Mouse (Mus musculus): ENCODE results near the gene Sec1. TPM values are rescaled to one million over a fixed set of nuclear protein-coding genes. Genes with fewer than 3 reads are reported as not detected.
A peak's percentile ranks its signal among the peaks of the same experiment; 100 is the strongest.

Sec1 gene
- polyA plus RNA-seq, 1 experiment from 2014 or later = 3.4 TPM

GRCm38 (mm10) chr7:45692364-45692763 is 1.8 kb downstream of the Sec1 start:
- no peak for ATAC-seq (ENCODE audit: insufficient read depth, low FRiP score)
- Histone ChIP-seq H3K9me3 (replicated peaks; ENCODE audit: control insufficient read depth, low read length) (no peaks in the 10 kb centered on the region), H3K36me3 (ENCODE audit: control insufficient read depth, insufficient read depth, low read length) (no peaks in the 10 kb centered on the region), H3K4me2 (ENCODE audit: low read depth, low read length) (no peak overlapping the region), H3K27me3 (ENCODE audit: control insufficient read depth, insufficient read depth, low read length) (no peaks in the 10 kb centered on the region), H3K27ac (ENCODE audit: low read length) (no peak overlapping the region), H3K4me3 (replicated peaks; ENCODE audit: low read length) (no peak overlapping the region), H3K9ac (ENCODE audit: low read length) (no peak overlapping the region), H3K4me1 (ENCODE audit: control insufficient read depth, insufficient read depth, low read length) (no peaks in the 10 kb centered on the region)
- WGBS = 83% methylated on average over 2 of the region's 2 CpGs

DNA sequence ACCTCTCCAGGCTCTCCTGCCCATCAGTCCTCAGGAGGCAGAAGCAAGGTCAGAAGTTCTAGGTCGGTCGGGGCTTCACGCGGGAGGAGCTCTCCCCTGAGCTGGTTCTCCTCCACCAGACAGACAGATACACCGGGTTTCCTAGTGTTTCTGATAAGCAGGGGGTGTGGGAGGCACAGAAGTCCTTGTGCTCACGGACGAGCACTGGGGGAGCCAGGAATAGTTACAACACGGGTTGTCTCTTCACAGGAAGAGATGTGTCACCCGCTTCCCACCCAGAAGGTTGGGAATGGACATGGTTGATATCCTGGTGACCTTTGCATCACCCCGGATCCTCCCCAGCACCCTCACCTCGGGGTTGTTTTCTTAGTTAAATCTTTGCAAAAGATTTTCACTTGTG is 4.4 kb downstream of the Sec1 start:
- no peak for ATAC-seq (ENCODE audit: insufficient read depth, low FRiP score)
- Histone ChIP-seq H3K27me3 (ENCODE audit: control insufficient read depth, insufficient read depth, low read length) (no peaks in the 10 kb centered on the region), H3K9me3 (replicated peaks; ENCODE audit: control insufficient read depth, low read length) (no peaks in the 10 kb centered on the region), H3K36me3 (ENCODE audit: control insufficient read depth, insufficient read depth, low read length) (no peaks in the 10 kb centered on the region), H3K4me1 (ENCODE audit: control insufficient read depth, insufficient read depth, low read length) (peaks cover 20% of the 10 kb centered on the region), H3K27ac (ENCODE audit: low read length) (no peak overlapping the region), H3K4me2 (ENCODE audit: low read depth, low read length) (no peak overlapping the region), H3K9ac (ENCODE audit: low read length) (no peak overlapping the region), H3K4me3 (replicated peaks; ENCODE audit: low read length) (no peak overlapping the region)
- 58% methylated on average over 11 of the region's 11 CpGs for WGBS

- H3K36me3 ChIP-seq (ENCODE audit: control insufficient read depth, insufficient read depth, low read length) = no peaks in the 10 kb centered on the region
- H3K4me2 ChIP-seq (ENCODE audit: low read depth, low read length) = no peak overlapping the region
- H3K4me1 ChIP-seq (ENCODE audit: control insufficient read depth, insufficient read depth, low read length) = peaks cover 20% of the 10 kb centered on the region
- H3K27ac ChIP-seq (ENCODE audit: low read length) = no peak overlapping the region
- H3K9me3 ChIP-seq (replicated peaks; ENCODE audit: control insufficient read depth, low read length) = no peaks in the 10 kb centered on the region
- whole genome bisulfite sequencing = 68% methylated on average over 6 of the region's 6 CpGs
- no peak for ATAC-seq (ENCODE audit: insufficient read depth, low FRiP score)
- no peak overlapping the region for H3K9ac ChIP-seq (ENCODE audit: low read length)
- H3K27me3 ChIP-seq (ENCODE audit: control insufficient read depth, insufficient read depth, low read length) = no peaks in the 10 kb centered on the region
- H3K4me3 ChIP-seq (replicated peaks; ENCODE audit: low read length) = no peak overlapping the region
Observed at GRCm38 (mm10) chr7:45689099-45689498, 5.1 kb downstream of the Sec1 start.

DNA sequence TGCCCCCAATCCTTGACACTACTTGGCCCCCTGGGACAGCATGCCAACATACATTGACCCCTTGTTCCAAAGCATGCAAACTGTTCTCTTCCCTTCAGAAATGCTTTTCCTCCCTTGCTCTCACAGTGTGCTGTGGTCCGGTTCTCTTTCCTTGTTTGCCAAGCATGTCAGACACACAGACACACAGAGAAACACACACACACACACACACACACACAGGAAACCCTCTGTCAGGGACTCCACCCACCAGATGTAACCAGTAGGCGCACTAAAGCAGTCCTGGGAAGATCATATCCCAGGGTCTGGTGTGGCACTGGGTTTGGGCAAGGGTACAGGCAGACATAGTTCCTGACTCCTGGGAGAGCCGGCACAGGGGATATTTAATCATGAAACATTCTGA is 7.4 kb downstream of the Sec1 start:
- no peak overlapping the region for H3K27ac ChIP-seq (ENCODE audit: low read length)
- H3K27me3 ChIP-seq (ENCODE audit: control insufficient read depth, insufficient read depth, low read length) = no peaks in the 10 kb centered on the region
- ATAC-seq (ENCODE audit: insufficient read depth, low FRiP score) = no peak
- 55% methylated on average over 3 of the region's 3 CpGs for whole genome bisulfite sequencing
- H3K4me1 ChIP-seq (ENCODE audit: control insufficient read depth, insufficient read depth, low read length) = peaks cover 31% of the 10 kb centered on the region
- H3K4me2 ChIP-seq (ENCODE audit: low read depth, low read length) = no peak overlapping the region
- no peak overlapping the region for H3K4me3 ChIP-seq (replicated peaks; ENCODE audit: low read length)
- H3K9ac ChIP-seq (ENCODE audit: low read length) = 0 out of 2 replicates have a peak overlapping the region, but pooled peaks have one; percentile 26
- H3K9me3 ChIP-seq (replicated peaks; ENCODE audit: control insufficient read depth, low read length) = no peaks in the 10 kb centered on the region
- H3K36me3 ChIP-seq (ENCODE audit: control insufficient read depth, insufficient read depth, low read length) = no peaks in the 10 kb centered on the region

DNA sequence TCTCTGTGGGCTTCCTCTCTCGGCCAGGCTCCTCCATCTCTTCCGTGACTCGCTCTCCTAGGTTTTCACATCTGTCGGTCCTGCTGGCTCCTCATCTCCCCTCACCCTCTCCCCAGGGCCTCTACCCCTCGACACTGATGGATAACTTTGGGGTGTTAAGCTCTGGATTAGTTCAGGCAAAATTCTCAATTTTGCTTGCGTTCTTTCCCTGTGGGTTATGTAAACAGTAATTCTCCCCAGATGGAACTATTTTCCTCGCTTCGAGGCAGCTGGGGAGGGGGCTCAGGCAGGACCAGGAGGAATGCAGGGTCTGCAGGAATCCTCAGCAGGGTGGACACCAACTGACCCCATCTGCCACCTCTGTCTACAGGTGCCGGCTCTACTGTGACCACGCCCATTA is 8.4 kb downstream of the Sec1 start:
- Histone ChIP-seq H3K4me1 (ENCODE audit: control insufficient read depth, insufficient read depth, low read length) (peaks cover 31% of the 10 kb centered on the region), H3K4me2 (ENCODE audit: low read depth, low read length) (0 out of 2 replicates have a peak overlapping the region, but pooled peaks have one; percentile 10), H3K9ac (ENCODE audit: low read length) (peak overlapping the region; percentile 48; the same call in 1 of the 2 replicates), H3K27ac (ENCODE audit: low read length) (no peak overlapping the region), H3K36me3 (ENCODE audit: control insufficient read depth, insufficient read depth, low read length) (no peaks in the 10 kb centered on the region), H3K27me3 (ENCODE audit: control insufficient read depth, insufficient read depth, low read length) (no peaks in the 10 kb centered on the region), H3K9me3 (replicated peaks; ENCODE audit: control insufficient read depth, low read length) (no peaks in the 10 kb centered on the region), H3K4me3 (replicated peaks; ENCODE audit: low read length) (no peak overlapping the region)
- 27% methylated on average over 10 of the region's 10 CpGs for WGBS
- ATAC-seq (ENCODE audit: insufficient read depth, low FRiP score) = no peak

GRCm38 (mm10) chr7:45683396-45684050 is 10.7 kb downstream of the Sec1 start, which contains the start of gene Ntn5:
Gene Ntn5, plus strand, starts transcription at chr7:45684022.
- Histone ChIP-seq H3K36me3 (ENCODE audit: control insufficient read depth, insufficient read depth, low read length) (no peaks in the 10 kb centered on the region), H3K27me3 (ENCODE audit: control insufficient read depth, insufficient read depth, low read length) (no peaks in the 10 kb centered on the region), H3K4me2 (ENCODE audit: low read depth, low read length) (no peak within 1 kb of the TSS), H3K4me1 (ENCODE audit: control insufficient read depth, insufficient read depth, low read length) (peaks cover 31% of the 10 kb centered on the region), H3K27ac (ENCODE audit: low read length) (no peak within 1 kb of the TSS), H3K4me3 (replicated peaks; ENCODE audit: low read length) (no peak within 1 kb of the TSS), H3K9me3 (replicated peaks; ENCODE audit: control insufficient read depth, low read length) (no peaks in the 10 kb centered on the region), H3K9ac (ENCODE audit: low read length) (peak within 1 kb of the TSS; percentile 48; the same call in 1 of the 2 replicates)
- WGBS = 71% methylated on average over 7 of the region's 7 CpGs
- ATAC-seq (ENCODE audit: insufficient read depth, low FRiP score) = no peak

- 29% methylated on average over 14 of the region's 14 CpGs for WGBS
- Histone ChIP-seq H3K4me3 (replicated peaks; ENCODE audit: low read length) (no peak overlapping the region), H3K36me3 (ENCODE audit: control insufficient read depth, insufficient read depth, low read length) (no peaks in the 10 kb centered on the region), H3K4me1 (ENCODE audit: control insufficient read depth, insufficient read depth, low read length) (peaks cover 31% of the 10 kb centered on the region), H3K27ac (ENCODE audit: low read length) (peak overlapping the region; percentile 75), H3K9ac (ENCODE audit: low read length) (peak overlapping the region; percentile 74), H3K9me3 (replicated peaks; ENCODE audit: control insufficient read depth, low read length) (no peaks in the 10 kb centered on the region), H3K4me2 (ENCODE audit: low read depth, low read length) (peak overlapping the region; percentile 45), H3K27me3 (ENCODE audit: control insufficient read depth, insufficient read depth, low read length) (no peaks in the 10 kb centered on the region)
- ATAC-seq (ENCODE audit: insufficient read depth, low FRiP score) = peak; percentile 44; the same call in 1 of the 2 replicates
Observed at GRCm38 (mm10) chr7:45682144-45683126, 11.8 kb downstream of the Sec1 start.

GRCm38 (mm10) chr7:45681046-45681736 is 13.0 kb downstream of the Sec1 start:
- Histone ChIP-seq H3K27ac (ENCODE audit: low read length) (peak overlapping the region; percentile 75), H3K4me3 (replicated peaks; ENCODE audit: low read length) (no peak overlapping the region), H3K4me2 (ENCODE audit: low read depth, low read length) (no peak overlapping the region), H3K9ac (ENCODE audit: low read length) (no peak overlapping the region), H3K27me3 (ENCODE audit: control insufficient read depth, insufficient read depth, low read length) (no peaks in the 10 kb centered on the region), H3K9me3 (replicated peaks; ENCODE audit: control insufficient read depth, low read length) (no peaks in the 10 kb centered on the region), H3K36me3 (ENCODE audit: control insufficient read depth, insufficient read depth, low read length) (no peaks in the 10 kb centered on the region), H3K4me1 (ENCODE audit: control insufficient read depth, insufficient read depth, low read length) (peaks cover 24% of the 10 kb centered on the region)
- peak; percentile 11; the same call in 1 of the 2 replicates for ATAC-seq (ENCODE audit: insufficient read depth, low FRiP score)
- 75% methylated on average over 8 of the region's 8 CpGs for WGBS
